In the genomic region with DNA sequence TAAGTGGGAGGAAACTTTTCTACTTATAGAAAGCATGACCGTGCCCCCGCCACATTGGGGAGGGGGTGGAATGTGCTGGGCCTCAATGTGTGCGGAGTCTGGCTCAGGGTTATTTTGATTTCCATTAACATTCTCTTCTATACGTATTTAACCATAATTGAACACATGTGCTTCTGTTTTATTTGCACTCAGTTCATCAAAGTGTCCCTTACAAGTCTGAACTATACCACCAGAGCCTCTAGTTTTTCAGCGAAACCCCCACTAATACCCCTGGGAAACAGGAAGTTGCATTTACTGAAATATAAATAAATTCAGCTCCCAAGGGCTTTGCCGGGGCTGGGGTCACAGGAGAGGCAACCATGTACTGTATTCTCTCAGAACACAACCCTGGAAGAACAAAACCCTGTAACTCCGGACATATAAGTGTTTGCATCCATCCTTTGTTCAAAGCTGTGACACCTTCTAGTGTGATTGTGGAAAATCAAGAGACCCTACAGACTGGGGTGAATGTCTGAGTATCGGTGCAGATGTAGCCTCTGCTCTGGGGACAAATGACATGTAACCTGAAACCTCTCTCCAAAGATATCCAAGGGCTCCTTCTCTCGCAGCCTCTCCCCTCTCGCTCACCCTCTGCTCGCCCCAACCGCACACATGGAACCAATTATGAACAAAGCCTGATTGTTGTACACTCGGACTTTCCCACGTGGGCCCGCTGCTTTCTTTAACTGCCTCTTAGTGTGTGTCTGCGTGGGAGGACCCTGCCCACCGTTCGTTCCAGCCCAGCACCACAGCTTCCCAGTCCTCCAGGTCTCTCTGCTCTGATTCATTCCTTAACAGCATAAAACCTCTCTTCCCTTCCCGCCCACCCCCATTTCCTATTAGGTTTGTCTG, we compare ENCODE assay signal across 9 mouse cellular contexts.
DNase-seq lines count a peak whose midpoint lies in the region; ATAC-seq lines count a peak whose summit lies in the region.
"Had no signal": no experiment of that assay in that cellular context is flagged by ENCODE, and none has a peak within 500 bp of the region (broad histone marks: within the 10 kb centered on the region; RNA-seq: fewer than 3 reads in every experiment).

No protein-coding gene starts in this region.

- H3K9ac ChIP-seq in intestine, embryonic 15.5 days = no peak overlapping the region
- H3K9ac ChIP-seq in neural tube, embryonic 14.5 days (replicated peaks; ENCODE audit: low read depth, low read length) = no peak overlapping the region

- peak overlapping the region; percentile 85 for H3K27ac ChIP-seq in intestine, embryonic 15.5 days
- H3K27ac ChIP-seq in neural tube, embryonic 14.5 days (ENCODE audit: low read depth, low read length) = peak overlapping the region; percentile 55; the same call in 1 of the 2 replicates

- no peaks in the 10 kb centered on the region for H3K36me3 ChIP-seq in intestine, embryonic 15.5 days
- no peaks in the 10 kb centered on the region for H3K36me3 ChIP-seq in neural tube, embryonic 14.5 days (ENCODE audit: control insufficient read depth, insufficient read depth, low read length)

- peak overlapping the region; percentile 58 for H3K4me2 ChIP-seq in intestine, embryonic 15.5 days (replicated peaks)
- H3K4me2 ChIP-seq in neural tube, embryonic 14.5 days (ENCODE audit: low read depth, low read length) = peak overlapping the region; percentile 38

- DNase-seq in urinary bladder, postnatal 14 days (ENCODE audit: low spot score) = peak; percentile 4
- DNase-seq in urinary bladder, postnatal 36 days (ENCODE audit: low spot score in 2 of 2) = no peak
- peak; percentile 97 for DNase-seq in forelimb bud, embryonic 11.5 days (ENCODE audit: low read depth, low spot score)
- DNase-seq in cerebellum, postnatal 4 days (ENCODE audit: low spot score in 2 of 2) = no peak
- DNase-seq in adrenal gland, postnatal 36 days = no peak
- no peak for DNase-seq in layer of hippocampus, postnatal 25 days (ENCODE audit: extremely low spot score in 1 of 2, low spot score in 1 of 2)

- ATAC-seq in intestine, embryonic 15.5 days = peak; percentile 79
- peak; percentile 56 for ATAC-seq in neural tube, embryonic 14.5 days (ENCODE audit: low read depth)

- H3K4me1 ChIP-seq in intestine, embryonic 15.5 days (replicated peaks) = peaks cover 22% of the 10 kb centered on the region
- H3K4me1 ChIP-seq in neural tube, embryonic 14.5 days (ENCODE audit: control insufficient read depth, insufficient read depth, low read length) = peaks cover 14% of the 10 kb centered on the region; the same call in 1 of the 2 replicates

- H3K27me3 ChIP-seq in intestine, embryonic 15.5 days (replicated peaks) = no peaks in the 10 kb centered on the region
- no peaks in the 10 kb centered on the region for H3K27me3 ChIP-seq in neural tube, embryonic 14.5 days (ENCODE audit: control insufficient read depth, insufficient read depth, low read length)

- no peaks in the 10 kb centered on the region for H3K9me3 ChIP-seq in intestine, embryonic 15.5 days
- no peaks in the 10 kb centered on the region for H3K9me3 ChIP-seq in neural tube, embryonic 14.5 days (ENCODE audit: control insufficient read depth, low read length)
- H3K9me3 ChIP-seq: megakaryocyte, embryonic 14.5 days had no signal

- 7% methylated on average over 19 of the region's 19 CpGs for WGBS in intestine, embryonic 15.5 days
- 10% methylated on average over 19 of the region's 19 CpGs for WGBS in neural tube, embryonic 14.5 days

- H3K4me3 ChIP-seq in intestine, embryonic 15.5 days (replicated peaks) = peak overlapping the region; percentile 14; the same call in 1 of the 2 replicates
- no peak overlapping the region for H3K4me3 ChIP-seq in neural tube, embryonic 14.5 days (ENCODE audit: low read depth, low read length)
- H3K4me3 ChIP-seq: megakaryocyte, embryonic 14.5 days had no signal

Comparison
In these comparisons a context has a peak if more than half of its experiments do, and no peak if none do; other contexts are left out.
1. DNase-seq: peak in urinary bladder, postnatal 14 days (single experiment) and forelimb bud, embryonic 11.5 days (single experiment); none in urinary bladder, postnatal 36 days (0 of 2), cerebellum, postnatal 4 days (0 of 2), adrenal gland, postnatal 36 days (0 of 2) and layer of hippocampus, postnatal 25 days (0 of 2).